Mouse (Mus musculus): ENCODE data around the gene Srpk2.
A peak's percentile ranks its signal among the peaks of the same experiment; 100 is the strongest.
"Not testable (repeated sequence)": the region's sequence is repeated elsewhere in the genome, so short reads cannot be mapped to it uniquely, and the experiment has no call there.

Gene Srpk2

GRCm38 (mm10) chr5:23502317-23502937 is 182.0 kb downstream of the Srpk2 start:
- DNase-seq (ENCODE audit: low spot score in 2 of 2) = no peak

- DNase-seq (ENCODE audit: low spot score in 2 of 2) = no peak
Measured at GRCm38 (mm10) chr5:23501582-23502316, 182.7 kb downstream of the Srpk2 start.

DNA sequence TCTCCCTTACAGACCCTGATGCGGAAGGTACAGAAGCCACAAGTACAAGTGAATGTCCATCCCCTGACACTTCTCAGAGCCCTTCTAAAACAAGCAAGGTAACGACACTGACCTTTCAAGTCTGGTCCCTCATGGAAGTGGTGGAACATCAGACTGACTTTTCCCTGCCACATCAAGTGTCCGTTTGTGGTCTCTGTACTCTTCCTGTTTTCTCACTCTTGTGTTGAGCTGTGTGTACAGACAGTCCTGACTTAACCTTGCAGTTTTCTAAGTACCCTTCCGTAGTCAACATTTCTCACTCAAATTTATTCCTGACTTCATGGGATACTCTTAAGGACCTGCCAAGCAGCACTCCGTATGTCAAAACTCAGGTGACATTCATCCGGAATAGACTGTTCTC is 183.7 kb downstream of the Srpk2 start:
- no peak for DNase-seq (ENCODE audit: low spot score in 2 of 2)

DNA sequence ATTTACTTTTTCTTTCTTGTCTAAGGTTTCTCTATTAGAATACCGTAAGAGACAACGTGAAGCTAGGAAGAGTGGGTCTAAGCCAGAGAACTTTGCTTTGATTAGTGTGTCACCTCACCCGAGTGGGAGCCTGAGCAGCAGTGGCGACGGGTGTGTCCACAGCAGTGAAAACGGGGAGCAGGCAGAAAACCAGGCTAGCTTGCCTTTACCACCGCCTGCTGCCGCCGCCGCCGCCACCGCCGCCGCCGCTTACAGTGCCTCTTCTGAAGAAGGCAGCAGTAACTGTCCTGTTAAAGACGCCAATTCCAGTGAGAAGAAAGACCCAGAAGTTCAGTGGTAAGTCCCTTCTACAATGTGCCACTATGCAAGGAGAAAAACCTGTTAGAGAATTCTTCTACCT is 185.2 kb downstream of the Srpk2 start:
- no peak for DNase-seq (ENCODE audit: low spot score in 2 of 2)

- DNase-seq (ENCODE audit: low spot score in 2 of 2) = no peak
Measured at GRCm38 (mm10) chr5:23497920-23498319, 186.5 kb downstream of the Srpk2 start.

DNA sequence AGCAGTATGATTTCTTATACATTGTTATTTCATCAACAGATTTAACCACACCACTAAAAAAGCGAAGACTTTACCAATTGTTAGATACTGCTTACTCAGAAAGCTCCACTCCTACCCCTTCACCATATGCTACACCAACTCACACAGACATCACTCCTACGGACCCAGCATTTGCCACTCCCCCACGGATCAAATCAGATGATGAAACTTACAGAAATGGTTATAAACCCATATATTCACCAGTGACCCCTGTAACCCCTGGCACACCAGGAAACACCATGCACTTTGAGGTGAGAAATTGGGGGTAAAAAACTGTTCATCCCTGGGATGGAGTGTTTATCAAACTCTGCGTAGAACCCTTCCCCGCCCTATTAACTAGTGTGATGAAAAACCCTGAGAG is 187.5 kb downstream of the Srpk2 start:
- DNase-seq (ENCODE audit: low spot score in 2 of 2) = no peak

- DNase-seq (ENCODE audit: low spot score in 2 of 2) = no peak
Measured at GRCm38 (mm10) chr5:23496396-23496795, 188.0 kb downstream of the Srpk2 start.

- no peak for DNase-seq (ENCODE audit: low spot score in 2 of 2)
Measured at GRCm38 (mm10) chr5:23490797-23491196, 193.6 kb downstream of the Srpk2 start.

- no peak for DNase-seq (ENCODE audit: low spot score in 2 of 2)
Measured at GRCm38 (mm10) chr5:23489231-23489630, 195.2 kb downstream of the Srpk2 start.

DNA sequence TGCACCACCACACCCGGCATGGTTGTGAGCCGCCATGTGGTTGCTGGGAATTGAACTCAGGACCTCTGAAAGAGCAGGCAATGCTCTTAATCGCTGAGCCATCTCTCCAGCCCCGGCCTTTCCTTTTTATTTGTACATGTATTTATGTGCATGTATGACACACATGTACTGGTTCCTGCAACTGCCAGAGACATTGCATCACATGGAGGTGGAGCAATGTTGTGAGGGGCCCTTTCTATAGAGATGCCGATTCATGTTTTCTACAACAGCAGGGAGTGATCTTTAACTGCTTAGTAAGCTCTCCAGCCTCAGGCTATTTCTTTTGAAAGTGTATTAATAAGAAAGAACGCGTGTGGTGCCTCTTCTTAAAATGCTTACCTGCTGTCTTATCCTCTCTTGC is 200.6 kb downstream of the Srpk2 start:
- DNase-seq (ENCODE audit: low spot score in 2 of 2) = no peak

DNA sequence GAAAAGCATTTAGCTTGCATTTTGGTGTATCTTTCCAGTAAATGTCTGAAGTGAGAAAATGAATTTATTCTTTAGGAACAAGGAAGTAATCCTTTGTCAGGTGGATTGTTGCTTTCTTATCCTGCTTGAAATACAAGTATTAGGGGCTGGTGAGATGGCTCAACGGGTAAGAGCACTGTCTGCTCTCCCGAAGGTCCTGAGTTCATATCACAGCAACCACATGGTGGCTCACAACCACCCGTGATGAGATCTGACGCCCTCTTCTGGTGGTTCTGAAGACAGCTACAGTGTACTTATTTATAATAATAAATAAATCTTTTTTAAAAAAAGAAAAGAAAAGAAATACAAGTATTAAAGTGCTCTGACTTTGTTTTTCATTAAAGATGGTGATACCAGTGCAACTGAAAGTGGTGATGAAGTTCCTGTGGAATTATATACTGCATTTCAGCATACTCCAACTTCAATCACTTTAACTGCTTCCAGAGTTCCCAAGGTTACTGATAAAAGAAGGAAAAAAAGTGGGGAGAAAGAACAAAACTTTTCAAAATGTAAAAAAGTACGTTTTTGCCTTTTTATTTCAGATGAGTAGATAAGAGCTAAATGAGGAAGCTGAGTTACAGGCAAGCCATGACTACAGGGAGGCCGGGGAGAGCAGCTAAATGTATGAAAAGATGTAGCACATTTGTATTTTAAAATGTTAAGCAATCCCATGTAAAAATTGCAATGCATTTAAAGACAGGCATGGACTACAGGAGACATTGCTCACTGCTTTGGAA is 211.1 kb downstream of the Srpk2 start:
- DNase-seq (ENCODE audit: low spot score in 2 of 2) = no peak

DNA sequence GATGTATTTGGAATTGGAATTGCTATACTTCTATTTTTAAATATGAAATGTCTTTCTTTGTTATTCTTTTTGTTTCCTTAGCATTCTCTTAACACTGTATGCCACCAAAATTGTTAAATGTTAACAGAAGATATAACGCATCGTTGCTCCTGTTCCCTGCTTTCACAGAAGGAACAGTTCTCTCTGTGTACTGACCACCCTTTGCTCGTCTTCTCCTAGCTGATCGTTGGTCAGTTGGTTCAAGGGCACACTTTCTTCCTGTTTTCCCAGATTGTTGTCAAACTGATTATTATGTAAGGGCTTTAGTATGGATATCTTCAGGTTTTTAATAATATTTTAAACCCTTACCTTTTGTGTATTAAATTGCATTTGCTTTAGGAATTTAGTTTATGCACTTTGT is 217.9 kb downstream of the Srpk2 start:
- no peak for DNase-seq (ENCODE audit: low spot score in 2 of 2)

GRCm38 (mm10) chr5:23464743-23465142 is 219.7 kb downstream of the Srpk2 start:
- DNase-seq (ENCODE audit: low spot score in 2 of 2) = no peak

- DNase-seq (ENCODE audit: low spot score in 2 of 2) = no peak
Measured at GRCm38 (mm10) chr5:23464247-23464646, 220.2 kb downstream of the Srpk2 start.

DNA sequence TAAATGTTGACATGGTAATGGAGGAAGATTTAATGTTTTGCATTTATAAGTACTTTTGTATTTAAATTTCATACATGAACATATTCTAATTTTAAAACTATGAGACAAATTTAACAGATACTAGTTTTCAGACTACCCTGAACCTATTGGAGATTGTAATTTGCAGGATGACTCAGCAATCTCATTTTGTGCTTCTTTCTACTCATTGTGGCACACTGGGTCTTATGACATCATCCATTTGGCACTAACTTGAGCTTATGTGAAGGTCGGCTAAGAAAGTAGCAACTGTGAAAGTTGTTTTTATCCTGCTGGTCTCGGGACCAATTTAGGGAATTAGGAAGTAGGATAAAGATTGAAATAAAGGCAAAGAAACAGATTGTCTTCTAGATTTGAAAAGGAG is 222.7 kb downstream of the Srpk2 start:
- peak; percentile 24 to 35 for DNase-seq (ENCODE audit: low spot score in 2 of 2)

GRCm38 (mm10) chr5:23453561-23453960 is 230.9 kb downstream of the Srpk2 start:
- not testable (repeated sequence) for DNase-seq (ENCODE audit: low spot score in 2 of 2)
